Mouse (Mus musculus) forebrain, embryonic 14.5 days (tissue): ENCODE results near the gene Dhrs4. TPM values are rescaled to one million over a fixed set of nuclear protein-coding genes. Genes with fewer than 3 reads are reported as not detected.

Experiments
- ATAC-seq: fragments of 200-750 bp; cut with Nextera tagmentation; 2 replicates; pipeline ENCODE4 v1.8.0; 2017; ENCODE audit warnings: mild to moderate bottlenecking, moderate library complexity
- DNase-seq: peaks from one replicate; pipeline ENCODE4 v3.0.0-alpha.2; 2015; ENCODE audit warnings: low spot score
- H3K27ac ChIP-seq: fragments of 300-500 bp; sonication (generic); 2 replicates; pipeline ENCODE4 v1.5.1; 2014; ENCODE audit warnings: low read depth, mild to moderate bottlenecking, control low read depth, low read length, moderate library complexity
- H3K27me3 ChIP-seq: fragments of 300-500 bp; sonication (generic); replicated peaks from 2 replicates; pipeline ENCODE4 v1.6.1; 2014; ENCODE audit warnings: low read length, control low read depth, mixed read lengths; ENCODE audit not compliant: control insufficient read depth, insufficient read depth
- H3K36me3 ChIP-seq: fragments of 300-500 bp; sonication (generic); 2 replicates; pipeline ENCODE4 v1.6.1; 2014; ENCODE audit warnings: low read length, control low read depth; ENCODE audit not compliant: control insufficient read depth, insufficient read depth
- H3K4me1 ChIP-seq: fragments of 300-500 bp; sonication (generic); 2 replicates; pipeline ENCODE4 v1.6.1; 2014; ENCODE audit warnings: antibody characterized with exemption, low read length, control low read depth; ENCODE audit not compliant: control insufficient read depth, insufficient read depth
- H3K4me2 ChIP-seq: fragments of 300-500 bp; sonication (generic); 2 replicates; pipeline ENCODE4 v1.6.1; 2014; ENCODE audit warnings: mild to moderate bottlenecking, control low read depth, low read length
- H3K4me3 ChIP-seq: fragments of 300-500 bp; sonication (generic); 2 replicates; pipeline ENCODE4 v1.5.1; 2014; ENCODE audit warnings: low read depth, low read length, control low read depth
- H3K9ac ChIP-seq: fragments of 300-500 bp; sonication (generic); 2 replicates; pipeline ENCODE4 v1.6.1; 2014; ENCODE audit warnings: mild to moderate bottlenecking, low read length, control low read depth, moderate library complexity
- H3K9me3 ChIP-seq: fragments of 300-500 bp; sonication (generic); replicated peaks from 2 replicates; pipeline ENCODE4 v1.6.1; 2016; ENCODE audit warnings: low read length, control low read depth, mixed read lengths; ENCODE audit not compliant: control insufficient read depth
- WGBS: fragments of 180-500 bp; shearing (Covaris S2); extraction: QIAGEN DNeasy Blood & Tissue Kit; methylation state at CpG from one replicate; pipeline ENCODE4 v1.1.7; 2014; 5-methylcytosine and 5-hydroxymethylcytosine counted together
- polyA plus RNA-seq: library from polyadenylated mRNA; unstranded; fragments of >200 nt; fragmentation: Nextera tagmentation; extraction: Ambion mirVana; gene quantifications from 2 replicates; pipeline ENCODE4 v1.2.1, GENCODE M21; 2014

The Dhrs4 gene
- polyA plus RNA-seq, 1 experiment from 2014 or later = 31.1 TPM

- ATAC-seq = no peak
- no peaks in the 10 kb centered on the region for H3K27me3 ChIP-seq
- H3K9ac ChIP-seq = no peak overlapping the region
- H3K9me3 ChIP-seq = no peaks in the 10 kb centered on the region
- no peaks in the 10 kb centered on the region for H3K4me1 ChIP-seq
- no peaks in the 10 kb centered on the region for H3K36me3 ChIP-seq
- no peak for DNase-seq
- H3K4me2 ChIP-seq = no peak overlapping the region
- H3K27ac ChIP-seq = no peak overlapping the region
- no peak overlapping the region for H3K4me3 ChIP-seq
- 24% methylated on average over 10 of the region's 10 CpGs for WGBS
These were observed 7.8 kb upstream of the Dhrs4 start for GRCm38 (mm10) chr14:55470806-55471205.

- 0 out of 2 replicates have a peak, but pooled peaks cover 5% of the 10 kb centered on the region for H3K4me1 ChIP-seq
- H3K36me3 ChIP-seq = no peaks in the 10 kb centered on the region
- no peak for DNase-seq
- no peak overlapping the region for H3K4me2 ChIP-seq
- H3K27ac ChIP-seq = no peak overlapping the region
- ATAC-seq = no peak
- no peaks in the 10 kb centered on the region for H3K27me3 ChIP-seq
- WGBS = 47% methylated on average over 2 of the region's 2 CpGs
- no peak overlapping the region for H3K9ac ChIP-seq
- no peaks in the 10 kb centered on the region for H3K9me3 ChIP-seq
- no peak overlapping the region for H3K4me3 ChIP-seq
These were observed 2.9 kb upstream of the Dhrs4 start for GRCm38 (mm10) chr14:55475654-55476053.

- H3K4me1 ChIP-seq = 0 out of 2 replicates have a peak, but pooled peaks cover 5% of the 10 kb centered on the region
These were observed 1.1 kb upstream of the Dhrs4 start for GRCm38 (mm10) chr14:55477421-55477820.

GRCm38 (mm10) chr14:55477829-55478228, 729 bp upstream of the Dhrs4 start:
- Histone ChIP-seq H3K4me2 (no peak overlapping the region), H3K9me3 (no peaks in the 10 kb centered on the region), H3K27me3 (no peaks in the 10 kb centered on the region), H3K4me3 (no peak overlapping the region), H3K36me3 (no peaks in the 10 kb centered on the region), H3K27ac (no peak overlapping the region), H3K9ac (no peak overlapping the region), H3K4me1 (0 out of 2 replicates have a peak, but pooled peaks cover 5% of the 10 kb centered on the region)
- ATAC-seq (no peak), DNase-seq (no peak)
- WGBS = 92% methylated on average over 5 of the region's 5 CpGs

More at GRCm38 (mm10) chr14:55477421-55477820, 1.1 kb upstream of the Dhrs4 start:
- Histone ChIP-seq H3K4me2 (no peak overlapping the region), H3K36me3 (no peaks in the 10 kb centered on the region), H3K4me3 (no peak overlapping the region), H3K9ac (no peak overlapping the region), H3K27ac (no peak overlapping the region), H3K27me3 (no peaks in the 10 kb centered on the region), H3K9me3 (no peaks in the 10 kb centered on the region)
- DNase-seq = no peak
- no peak for ATAC-seq
- 95% methylated on average over 1 of the region's 1 CpGs for WGBS

GRCm38 (mm10) chr14:55479629-55480028, 1.1 kb downstream of the Dhrs4 start:
- no peaks in the 10 kb centered on the region for H3K9me3 ChIP-seq
- 95% methylated on average over 10 of the region's 10 CpGs for WGBS
- no peak overlapping the region for H3K9ac ChIP-seq
- no peaks in the 10 kb centered on the region for H3K27me3 ChIP-seq
- no peaks in the 10 kb centered on the region for H3K36me3 ChIP-seq
- H3K27ac ChIP-seq = no peak overlapping the region
- no peak overlapping the region for H3K4me3 ChIP-seq
- peaks cover 9% of the 10 kb centered on the region; the same call in 1 of the 2 replicates for H3K4me1 ChIP-seq
- no peak overlapping the region for H3K4me2 ChIP-seq
- DNase-seq (no peak), ATAC-seq (no peak)

GRCm38 (mm10) chr14:55484430-55485085, 6.0 kb downstream of the Dhrs4 start:
- H3K9me3 ChIP-seq = no peaks in the 10 kb centered on the region
- no peaks in the 10 kb centered on the region for H3K27me3 ChIP-seq
- peak; percentile 91 for ATAC-seq
- H3K4me2 ChIP-seq = peak overlapping the region; percentile 2; the same call in 1 of the 2 replicates
- H3K27ac ChIP-seq = peak overlapping the region; percentile 81
- no peaks in the 10 kb centered on the region for H3K36me3 ChIP-seq
- DNase-seq = peak; percentile 91
- H3K9ac ChIP-seq = no peak overlapping the region
- 28% methylated on average over 5 of the region's 5 CpGs for WGBS
- H3K4me3 ChIP-seq = no peak overlapping the region
- peaks cover 9% of the 10 kb centered on the region; the same call in 1 of the 2 replicates for H3K4me1 ChIP-seq

GRCm38 (mm10) chr14:55486836-55487235, 8.3 kb downstream of the Dhrs4 start:
- Histone ChIP-seq H3K4me1 (peaks cover 15% of the 10 kb centered on the region), H3K4me3 (no peak overlapping the region), H3K27me3 (no peaks in the 10 kb centered on the region), H3K27ac (no peak overlapping the region), H3K9me3 (no peaks in the 10 kb centered on the region), H3K9ac (no peak overlapping the region), H3K36me3 (no peaks in the 10 kb centered on the region), H3K4me2 (no peak overlapping the region)
- WGBS = 88% methylated on average over 8 of the region's 8 CpGs
- ATAC-seq (no peak), DNase-seq (no peak)

- under 1% methylated on average over 54 of the region's 68 CpGs for WGBS
- H3K27ac ChIP-seq = peak within 1 kb of the TSS; percentile 95
- H3K27me3 ChIP-seq = no peaks in the 10 kb centered on the region
- DNase-seq (peak; percentile 96), ATAC-seq (peak; percentile 92)
- H3K36me3 ChIP-seq = peaks cover 21% of the 10 kb centered on the region
- H3K4me1 ChIP-seq = peaks cover 9% of the 10 kb centered on the region
- H3K4me2 ChIP-seq = peak within 1 kb of the TSS; percentile 82
- no peaks in the 10 kb centered on the region for H3K9me3 ChIP-seq
- H3K4me3 ChIP-seq = peak within 1 kb of the TSS; percentile 78
- H3K9ac ChIP-seq = peak within 1 kb of the TSS; percentile 95
These were observed 12.0 kb downstream of the Dhrs4 start, which contains the start of gene Carmil3 for GRCm38 (mm10) chr14:55490361-55491201. Carmil3 (plus strand) TSS chr14:55490651.
